Comparison of ENCODE assay signal across 18 mouse cellular contexts in genomic region chr6:108670276-108670675, GRCm38 (mm10). TPM values are rescaled to one million over a fixed set of nuclear protein-coding genes. Genes with fewer than 3 reads are reported as not detected.
DNase-seq lines count a peak whose midpoint lies in the region; ATAC-seq and TF ChIP-seq lines count a peak whose summit lies in the region.
"Had no signal": no experiment of that assay in that cellular context is flagged by ENCODE, and none has a peak within 500 bp of the region (broad histone marks: within the 10 kb centered on the region; RNA-seq: fewer than 3 reads in every experiment).

No protein-coding gene starts in this region.

- H3ac ChIP-seq in myocyte (ENCODE audit: control insufficient read depth, insufficient read length), result no peak overlapping the region

- H3K4me1 ChIP-seq in heart, adult 2 months (ENCODE audit: control insufficient read depth, insufficient read depth, low read length), result peaks cover 19% of the 10 kb centered on the region
- peaks cover 15 to 43% of the 10 kb centered on the region in 2 experiments for H3K4me1 ChIP-seq in CH12.LX (ENCODE audit: control insufficient read depth in 1 of 2, insufficient read depth in 2 of 2)
- peaks cover 3% of the 10 kb centered on the region; the same call in 1 of the 2 replicates for H3K4me1 ChIP-seq in forebrain, embryonic 14.5 days (ENCODE audit: control insufficient read depth, insufficient read depth, low read length)

- no peaks in the 10 kb centered on the region for H3K79me2 ChIP-seq in heart, adult 2 months (replicated peaks; ENCODE audit: control insufficient read depth, insufficient read depth, low read length)
- H3K79me2 ChIP-seq in CH12.LX (replicated peaks; ENCODE audit: control insufficient read depth, extremely low read depth, insufficient read depth, poor library complexity, severe bottlenecking) (peaks cover 10% of the 10 kb centered on the region), myocyte (ENCODE audit: control insufficient read depth, insufficient read depth) (peaks cover 16% of the 10 kb centered on the region)

- no peak for TF ChIP-seq EP300 in heart, adult 2 months (IDR thresholded peaks at IDR 0.05; ENCODE audit: insufficient read depth, low read depth, low read length)
- no peak for TF ChIP-seq EP300 in CH12.LX (IDR thresholded peaks at IDR 0.05; ENCODE audit: low read length)

- H3K27ac ChIP-seq in heart, adult 2 months, result peak overlapping the region; percentile 40; the same call in 1 of the 2 replicates
- H3K27ac ChIP-seq in CH12.LX (ENCODE audit: insufficient read depth, low read depth), result no peak overlapping the region
- H3K27ac ChIP-seq in forebrain, embryonic 14.5 days (ENCODE audit: low read depth, low read length), result no peak overlapping the region
- H3K27ac ChIP-seq: embryonic facial prominence, embryonic 10.5 days; embryonic facial prominence, embryonic 12.5 days; forebrain, embryonic 13.5 days had no signal

- no peak overlapping the region for H3K4me3 ChIP-seq in heart, adult 2 months
- H3K4me3 ChIP-seq in CH12.LX (replicated peaks in 1 of 3; ENCODE audit: low read depth in 2 of 3, low read length in 2 of 3, poor library complexity in 1 of 3), result no peak overlapping the region
- H3K4me3 ChIP-seq in myocyte, result no peak overlapping the region
- no peak overlapping the region for H3K4me3 ChIP-seq in forebrain, embryonic 14.5 days (ENCODE audit: low read depth, low read length)
- H3K4me3 ChIP-seq: embryonic facial prominence, embryonic 10.5 days; embryonic facial prominence, embryonic 12.5 days; forebrain, embryonic 13.5 days had no signal

- no peak overlapping the region for H3K9ac ChIP-seq in heart, adult 2 months (ENCODE audit: low read depth, low read length)
- H3K9ac ChIP-seq in CH12.LX (ENCODE audit: insufficient read depth, low read depth), result no peak overlapping the region
- no peak overlapping the region for H3K9ac ChIP-seq in forebrain, embryonic 14.5 days (ENCODE audit: low read length)
- H3K9ac ChIP-seq: embryonic facial prominence, embryonic 12.5 days; forebrain, embryonic 13.5 days had no signal

- 91% methylated on average over 3 of the region's 3 CpGs for WGBS in heart, adult 2 months
- 88% methylated on average over 3 of the region's 3 CpGs for WGBS in forebrain, embryonic 14.5 days

- no peak for ATAC-seq in forebrain, embryonic 14.5 days
- ATAC-seq: activated CD4-positive, CD25-positive, alpha-beta regulatory T cell, adult 4 months; forebrain, embryonic 13.5 days; forebrain, embryonic 16.5 days; Patski had no signal

- intact Hi-C loops in heart, adult 2 months (cut with DNase I), result no loop called here

- in situ Hi-C loops in CH12.LX (cut with MboI; ENCODE audit: low pct_ligation_motif_present, low pct_unique_long_range_greater_than_20kb, low sequenced_read_pairs), result no loop called here

- H3K9me3 ChIP-seq in CH12.LX (replicated peaks; ENCODE audit: low read length), result no peaks in the 10 kb centered on the region
- no peaks in the 10 kb centered on the region for H3K9me3 ChIP-seq in forebrain, embryonic 14.5 days (replicated peaks; ENCODE audit: control insufficient read depth, low read length)
- H3K9me3 ChIP-seq: embryonic facial prominence, embryonic 10.5 days; embryonic facial prominence, embryonic 12.5 days; forebrain, embryonic 13.5 days; G1E had no signal

- DNase-seq in heart, adult 2 months, result no peak
- DNase-seq in heart, adult 8-10 months (ENCODE audit: low spot score), result no peak
- no peak for DNase-seq in CH12.LX (ENCODE audit: extremely low read depth)
- no peak for DNase-seq in forebrain, embryonic 14.5 days (ENCODE audit: low spot score)
- DNase-seq: adrenal gland, adult 8-10 months; adrenal gland, postnatal 14 days; adrenal gland, postnatal 36 days; cerebellum, adult 2 months; cerebellum, postnatal 10 days; cerebellum, postnatal 25 days had no signal

- no peak for TF ChIP-seq POLR2A in heart, adult 2 months (IDR thresholded peaks at IDR 0.05; ENCODE audit: insufficient read depth, low read depth, low read length)
- TF ChIP-seq POLR2A in CH12.LX (IDR thresholded peaks at IDR 0.05; ENCODE audit: low read depth, low read length), result no peak
- TF ChIP-seq POLR2A in myocyte (IDR thresholded peaks at IDR 0.05; ENCODE audit: insufficient read length, low read depth), result no peak

- dilution Hi-C loops in CH12.LX (cut with MboI; ENCODE audit: extremely low pct_ligation_motif_present, extremely low pct_unique_long_range_greater_than_20kb, low sequenced_read_pairs), result no loop called here

- no peak overlapping the region for H3K4me2 ChIP-seq in CH12.LX (ENCODE audit: insufficient read depth, low read depth, poor library complexity, severe bottlenecking)
- no peak overlapping the region for H3K4me2 ChIP-seq in myocyte (ENCODE audit: low read depth)
- no peak overlapping the region for H3K4me2 ChIP-seq in forebrain, embryonic 14.5 days (ENCODE audit: low read length)
- H3K4me2 ChIP-seq: embryonic facial prominence, embryonic 12.5 days; forebrain, embryonic 13.5 days had no signal

- TF ChIP-seq RAD21 in CH12.LX (IDR thresholded peaks at IDR 0.05; ENCODE audit: low read depth, low read length), result no peak

- H3K27me3 ChIP-seq in heart, adult 2 months (ENCODE audit: control insufficient read depth, insufficient read depth, low read length), result no peaks in the 10 kb centered on the region
- H3K27me3 ChIP-seq in CH12.LX (replicated peaks), result no peaks in the 10 kb centered on the region
- H3K27me3 ChIP-seq in myocyte (ENCODE audit: control insufficient read depth, insufficient read depth, insufficient read length), result no peaks in the 10 kb centered on the region
- no peaks in the 10 kb centered on the region for H3K27me3 ChIP-seq in forebrain, embryonic 14.5 days (replicated peaks; ENCODE audit: control insufficient read depth, insufficient read depth, low read length)
- H3K27me3 ChIP-seq: Patski had no signal

- TF ChIP-seq CTCF in heart, adult 2 months (IDR thresholded peaks at IDR 0.05), result no peak
- no peak for TF ChIP-seq CTCF in CH12.LX (conservative IDR thresholded peaks at IDR 0.05 in 1 of 2, IDR thresholded peaks at IDR 0.05 in 1 of 2; ENCODE audit: low read depth in 2 of 2, low read length in 2 of 2)

- peaks cover 17% of the 10 kb centered on the region for H3K36me3 ChIP-seq in heart, adult 2 months (ENCODE audit: control insufficient read depth, insufficient read depth, low read length)
- H3K36me3 ChIP-seq in CH12.LX (replicated peaks in 1 of 2; ENCODE audit: control insufficient read depth in 1 of 2, insufficient read depth in 1 of 2, low read length in 1 of 2), result peaks cover 16 to 23% of the 10 kb centered on the region in 2 experiments
- peaks cover 16% of the 10 kb centered on the region for H3K36me3 ChIP-seq in myocyte (ENCODE audit: control insufficient read depth, insufficient read depth)
- H3K36me3 ChIP-seq in forebrain, embryonic 14.5 days (ENCODE audit: control insufficient read depth, insufficient read depth, low read length), result no peaks in the 10 kb centered on the region
- H3K36me3 ChIP-seq: embryonic facial prominence, embryonic 10.5 days; embryonic facial prominence, embryonic 12.5 days; G1E had no signal

TF ChIP-seq in CH12.LX, 34 proteins besides CTCF, POLR2A, EP300 and RAD21:
- peak; percentile 69 for TF ChIP-seq ZNF384 (IDR thresholded peaks at IDR 0.05; ENCODE audit: low read depth, low read length)
- TF ChIP-seq ZKSCAN1 (IDR thresholded peaks at IDR 0.05; ENCODE audit: borderline replicate concordance, low read depth, low read length), result no peak
TF ChIP-seq in CH12.LX: peak in this region for 1.

TF ChIP-seq in myocyte, 11 proteins besides CTCF, POLR2A, EP300 and RAD21:
- TF ChIP-seq POLR2AphosphoS2 (IDR thresholded peaks at IDR 0.05; ENCODE audit: insufficient read length, low read depth), result no peak
- peak in 1 of 3 experiments; percentile 69 for TF ChIP-seq MYOD1 (IDR thresholded peaks at IDR 0.05; ENCODE audit: control insufficient read depth in 1 of 3, insufficient read length in 2 of 3, low read depth in 2 of 3)
- no peak for TF ChIP-seq MAX (IDR thresholded peaks at IDR 0.05; ENCODE audit: low read depth)
- peak in 2 of 3 experiments; percentile 32 to 54 for TF ChIP-seq MYOG (IDR thresholded peaks at IDR 0.05; ENCODE audit: control insufficient read depth in 1 of 3, insufficient read depth in 1 of 3, insufficient read length in 2 of 3, low read depth in 2 of 3)
- no peak for TF ChIP-seq E2F4 (IDR thresholded peaks at IDR 0.05; ENCODE audit: insufficient read depth)
- no peak for TF ChIP-seq CEBPB (IDR thresholded peaks at IDR 0.05; ENCODE audit: insufficient read depth, poor library complexity, severe bottlenecking)
- no peak for TF ChIP-seq TCF12 (IDR thresholded peaks at IDR 0.05; ENCODE audit: insufficient read depth, poor library complexity, severe bottlenecking)

RNA-seq across cellular contexts. Expression of gene Bhlhe40, which starts 9.8 kb away (rescaled TPM):
- 10 to 100 TPM; 31.1 to 64.6 TPM for total RNA-seq in heart, adult 2 months (2021)
- polyA plus RNA-seq in heart, adult 2 months (2012; rRNA removed), result 21.2 and 27.9 TPM in 2 replicates
- total RNA-seq in heart, adult 8-10 months (2022), result 10 to 100 TPM; 48.6 to 66.7 (median 51.4) TPM
- total RNA-seq in CH12.LX (2012; rRNA removed) (77.7 and 130 TPM in 2 replicates), CH12.LX (2014; rRNA removed) (44.6 and 55.4 TPM in 2 replicates)
- polyA plus RNA-seq in CH12.LX (2012; ENCODE audit: insufficient read length, low read depth) (109 and 117 TPM in 2 replicates), myocyte (2012; fragmentation: generic; extraction: Trizol) (120 TPM)
- polyA plus RNA-seq in forebrain, embryonic 14.5 days (2014; fragmentation: Nextera tagmentation; extraction: Ambion mirVana), result 5.0 and 6.7 TPM in 2 replicates
